Mouse (Mus musculus) small intestine, adult 2 months (tissue): Measurements from ENCODE around the gene Gm9376. TPM values are rescaled to one million over a fixed set of nuclear protein-coding genes. Genes with fewer than 3 reads are reported as not detected.

ENCODE experiments used
- H3K27ac ChIP-seq: fragments of 200-500 bp; 2 replicates; pipeline ENCODE4 v1.5.1; 2012; ENCODE audit warnings: low read depth, low read length, control low read depth, inconsistent platforms; ENCODE audit not compliant: insufficient read depth
- H3K27me3 ChIP-seq: fragments of 200-500 bp; 2 replicates; pipeline ENCODE4 v1.6.1; 2012; ENCODE audit warnings: mild to moderate bottlenecking, moderate library complexity, low read length, inconsistent platforms; ENCODE audit not compliant: control insufficient read depth, insufficient read depth
- H3K36me3 ChIP-seq: fragments of 200-500 bp; 2 replicates; pipeline ENCODE4 v1.6.1; 2012; ENCODE audit warnings: mild to moderate bottlenecking, low read length, control low read depth, inconsistent platforms; ENCODE audit not compliant: control insufficient read depth, insufficient read depth
- H3K4me1 ChIP-seq: fragments of 200-500 bp; 2 replicates; pipeline ENCODE4 v1.6.1; 2012; ENCODE audit warnings: low read length, inconsistent platforms, mixed read lengths; ENCODE audit not compliant: control insufficient read depth, insufficient read depth, insufficient read length
- H3K4me3 ChIP-seq: fragments of 200-500 bp; 2 replicates; pipeline ENCODE4 v1.5.1; 2012; ENCODE audit warnings: low read depth, mild to moderate bottlenecking, control low read depth, inconsistent platforms, low read length, moderate library complexity
- CTCF ChIP-seq: fragments of 200-500 bp; IDR thresholded peaks from 2 replicates; pipeline ENCODE4 v1.5.1; 2012; ENCODE audit warnings: low read depth, mild to moderate bottlenecking, control low read depth, inconsistent platforms, low read length, moderate library complexity, mixed read lengths; ENCODE audit not compliant: insufficient replicate concordance, insufficient read length; ENCODE audit errors: extremely low read depth
- POLR2A ChIP-seq: fragments of 200-500 bp; IDR thresholded peaks from 2 replicates; pipeline ENCODE4 v1.6.1; 2012; ENCODE audit warnings: low read depth, mild to moderate bottlenecking, control low read depth, inconsistent platforms, low read length, moderate library complexity
- WGBS: fragments of 180-500 bp; shearing (Covaris S2); methylation state at CpG from one replicate; pipeline ENCODE4 v1.1.7; 2018; 5-methylcytosine and 5-hydroxymethylcytosine counted together
- polyA plus RNA-seq: library from polyadenylated mRNA; depleted of rRNA; stranded (reverse); fragments of >200 nt; gene quantifications from 2 replicates; pipeline ENCODE4 v1.2.3, GENCODE M21; 2012

Gene Gm9376
- polyA plus RNA-seq, 1 experiment, result not detected

DNA sequence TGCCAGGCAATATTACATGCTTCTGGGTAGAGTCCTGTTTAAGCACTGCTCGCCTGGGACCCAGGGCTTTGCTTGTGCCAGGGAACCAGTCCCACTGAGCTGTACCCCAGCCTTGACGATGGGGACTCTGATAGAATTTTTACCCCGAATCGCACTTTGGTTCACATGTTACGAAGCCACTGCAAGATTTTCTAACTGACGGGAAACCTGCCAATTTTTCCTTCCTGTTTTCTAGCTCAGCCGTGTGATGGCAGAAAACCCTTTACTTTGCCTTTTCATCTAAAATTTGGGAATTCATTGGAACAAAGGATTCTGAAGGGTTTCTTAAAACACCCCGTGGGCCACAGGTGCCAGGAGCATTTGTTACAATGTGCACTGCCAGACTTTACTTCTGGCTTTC lies 22.4 kb downstream of the Gm9376 start:
- no peak overlapping the region for H3K27ac ChIP-seq
- no peaks in the 10 kb centered on the region for H3K36me3 ChIP-seq
- H3K4me1 ChIP-seq, result no peaks in the 10 kb centered on the region
- WGBS, result 78% methylated on average over 8 of the region's 8 CpGs
- no peaks in the 10 kb centered on the region for H3K27me3 ChIP-seq
- no peak overlapping the region for H3K4me3 ChIP-seq
- TF ChIP-seq CTCF (no peak), POLR2A (no peak)

GRCm38 (mm10) chr14:118290009-118290408 lies 23.2 kb downstream of the Gm9376 start:
- no peak overlapping the region for H3K27ac ChIP-seq
- no peaks in the 10 kb centered on the region for H3K27me3 ChIP-seq
- no peaks in the 10 kb centered on the region for H3K36me3 ChIP-seq
- TF ChIP-seq CTCF (no peak), POLR2A (no peak)
- H3K4me3 ChIP-seq, result no peak overlapping the region
- H3K4me1 ChIP-seq, result no peaks in the 10 kb centered on the region
- 87% methylated on average over 6 of the region's 6 CpGs for WGBS

DNA sequence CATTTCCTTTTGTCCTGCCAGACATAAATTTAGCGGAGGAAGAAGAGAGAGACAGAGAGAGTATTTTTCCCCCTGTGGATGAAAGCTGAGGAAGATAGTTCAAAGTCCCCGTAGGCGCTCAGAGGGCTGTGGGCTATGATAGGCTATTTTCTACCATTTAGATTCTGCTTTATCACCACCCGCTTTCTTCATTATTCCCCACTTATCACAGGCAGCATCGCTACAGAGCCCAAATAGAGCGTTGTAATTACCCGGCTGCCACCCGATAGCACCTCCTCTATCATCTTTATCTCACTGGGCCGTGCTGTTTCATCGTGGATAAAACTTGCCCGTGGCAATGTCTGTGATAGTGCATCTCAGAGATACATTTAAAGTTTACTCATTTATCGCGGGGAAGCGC lies 35.8 kb downstream of the Gm9376 start:
- H3K27me3 ChIP-seq, result no peaks in the 10 kb centered on the region
- TF ChIP-seq POLR2A, result no peak
- TF ChIP-seq CTCF, result no peak
- WGBS, result 50% methylated on average over 14 of the region's 14 CpGs

GRCm38 (mm10) chr14:118304560-118304959 lies 37.8 kb downstream of the Gm9376 start:
- H3K36me3 ChIP-seq, result no peaks in the 10 kb centered on the region
- no peaks in the 10 kb centered on the region for H3K27me3 ChIP-seq
- H3K27ac ChIP-seq, result no peak overlapping the region
- H3K4me1 ChIP-seq, result no peaks in the 10 kb centered on the region
- TF ChIP-seq CTCF, result no peak
- WGBS, result 50% methylated on average over 9 of the region's 9 CpGs
- H3K4me3 ChIP-seq, result no peak overlapping the region

More for the DNA sequence above, 35.8 kb downstream of the Gm9376 start:
- Histone ChIP-seq H3K4me1 (no peaks in the 10 kb centered on the region), H3K36me3 (no peaks in the 10 kb centered on the region), H3K27ac (no peak overlapping the region), H3K4me3 (no peak overlapping the region)

- Histone ChIP-seq H3K27ac (no peak overlapping the region), H3K36me3 (no peaks in the 10 kb centered on the region), H3K4me3 (no peak overlapping the region), H3K27me3 (0 out of 2 replicates have a peak, but pooled peaks cover under 1% of the 10 kb centered on the region), H3K4me1 (no peaks in the 10 kb centered on the region)
- 56% methylated on average over 9 of the region's 9 CpGs for WGBS
- TF ChIP-seq CTCF (no peak), POLR2A (no peak)
Observed at GRCm38 (mm10) chr14:118305951-118306350, 39.2 kb downstream of the Gm9376 start.

GRCm38 (mm10) chr14:118307060-118307459 lies 40.3 kb downstream of the Gm9376 start:
- Histone ChIP-seq H3K36me3 (no peaks in the 10 kb centered on the region), H3K4me1 (no peaks in the 10 kb centered on the region), H3K4me3 (no peak overlapping the region), H3K27ac (no peak overlapping the region), H3K27me3 (0 out of 2 replicates have a peak, but pooled peaks cover 3% of the 10 kb centered on the region)
- 77% methylated on average over 8 of the region's 8 CpGs for WGBS
- TF ChIP-seq CTCF (no peak), POLR2A (no peak)

GRCm38 (mm10) chr14:118311703-118312102 lies 44.9 kb downstream of the Gm9376 start:
- Histone ChIP-seq H3K4me3 (no peak overlapping the region), H3K36me3 (no peaks in the 10 kb centered on the region), H3K27ac (no peak overlapping the region), H3K27me3 (0 out of 2 replicates have a peak, but pooled peaks cover 3% of the 10 kb centered on the region), H3K4me1 (no peaks in the 10 kb centered on the region)
- 84% methylated on average over 8 of the region's 8 CpGs for WGBS
- TF ChIP-seq POLR2A (no peak), CTCF (no peak)
